Mouse (Mus musculus) ovary, postnatal 10 days (tissue): ENCODE results near the gene Iqcg.

Experiments
- DNase-seq: peaks from one replicate; pipeline ENCODE4 v3.0.0; 2022; ENCODE audit warnings: low spot score

Gene Iqcg

GRCm38 (mm10) chr16:32980227-32980626, 75.8 kb downstream of the Iqcg start:
- DNase-seq, result no peak

GRCm38 (mm10) chr16:32973047-32973446, 83.0 kb downstream of the Iqcg start:
- no peak for DNase-seq

GRCm38 (mm10) chr16:32972535-32972934, 83.5 kb downstream of the Iqcg start:
- no peak for DNase-seq
